Mouse (Mus musculus) liver, embryonic 11.5 days (tissue): ENCODE data around the gene Hspa5. TPM values are rescaled to one million over a fixed set of nuclear protein-coding genes. Genes with fewer than 3 reads are reported as not detected.

Experiments
- ATAC-seq: fragments of 200-750 bp; cut with Nextera tagmentation; replicated peaks from 2 replicates; pipeline ENCODE4 v1.8.0; 2017; ENCODE audit warnings: moderate number of reproducible peaks, mild to moderate bottlenecking, moderate TSS enrichment, moderate library complexity; ENCODE audit not compliant: low FRiP score
- DNase-seq: peaks from one replicate; pipeline ENCODE4 v3.0.0-alpha.2; 2017; ENCODE audit warnings: low spot score
- H3K27ac ChIP-seq: fragments of 300-500 bp; sonication (generic); 2 replicates; pipeline ENCODE4 v1.5.1; 2014; ENCODE audit warnings: mild to moderate bottlenecking, low read depth, low read length, control low read depth
- H3K27me3 ChIP-seq: fragments of 300-500 bp; sonication (generic); replicated peaks from 2 replicates; pipeline ENCODE4 v1.6.1; 2014; ENCODE audit warnings: low read length, mixed read lengths; ENCODE audit not compliant: control insufficient read depth, insufficient read depth
- H3K36me3 ChIP-seq: fragments of 300-500 bp; sonication (generic); 2 replicates; pipeline ENCODE4 v1.6.1; 2014; ENCODE audit warnings: mild to moderate bottlenecking, low read length, moderate library complexity, mixed read lengths; ENCODE audit not compliant: control insufficient read depth, insufficient read depth
- H3K4me1 ChIP-seq: fragments of 300-500 bp; sonication (generic); replicated peaks from 2 replicates; pipeline ENCODE4 v1.6.1; 2014; ENCODE audit warnings: low read length, mixed read lengths; ENCODE audit not compliant: control insufficient read depth, insufficient read depth
- H3K4me2 ChIP-seq: fragments of 300-500 bp; sonication (generic); 2 replicates; pipeline ENCODE4 v1.6.1; 2014; ENCODE audit warnings: mild to moderate bottlenecking, control low read depth, moderate library complexity
- H3K4me3 ChIP-seq: fragments of 300-500 bp; sonication (generic); 2 replicates; pipeline ENCODE4 v1.5.1; 2014; ENCODE audit warnings: low read depth, low read length, control low read depth
- H3K9ac ChIP-seq: fragments of 300-500 bp; sonication (generic); 2 replicates; pipeline ENCODE4 v1.6.1; 2014; ENCODE audit warnings: low read depth, low read length, control low read depth
- H3K9me3 ChIP-seq: fragments of 300-500 bp; sonication (generic); 2 replicates; pipeline ENCODE4 v1.6.1; 2016; ENCODE audit warnings: low read length, inconsistent platforms, mixed read lengths; ENCODE audit not compliant: control insufficient read depth
- WGBS: fragments of 180-500 bp; shearing (Covaris S2); extraction: QIAGEN DNeasy Blood & Tissue Kit; methylation state at CpG from one replicate; pipeline ENCODE4 v1.1.7; 2014; 5-methylcytosine and 5-hydroxymethylcytosine counted together
- polyA plus RNA-seq: library from polyadenylated mRNA; unstranded; fragments of >200 nt; fragmentation: Nextera tagmentation; extraction: Ambion mirVana; gene quantifications from 2 replicates; pipeline ENCODE4 v1.2.1, GENCODE M21; 2014

Hspa5 gene
- polyA plus RNA-seq, 1 experiment from 2014 or later, result 964 TPM

DNA sequence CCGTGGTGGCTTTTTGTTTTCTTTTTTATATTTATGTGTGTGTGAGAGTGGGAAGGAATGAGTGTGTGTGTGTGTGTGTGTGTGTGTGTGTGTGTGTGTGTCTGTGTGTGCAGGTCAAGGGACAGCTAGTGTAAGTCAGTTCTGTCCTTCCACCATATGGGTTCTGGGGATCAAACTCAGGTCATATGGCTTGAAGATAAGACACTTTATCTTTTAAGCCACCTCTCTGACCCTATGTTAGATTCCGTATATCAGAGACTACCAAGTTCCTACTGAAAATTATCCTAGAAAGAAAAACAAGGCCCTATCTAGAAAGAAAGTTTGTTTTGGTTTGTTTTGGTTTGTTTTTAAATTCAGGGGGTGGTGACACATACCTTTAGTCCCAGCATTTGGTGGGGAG lies 9.6 kb upstream of the Hspa5 start:
- Histone ChIP-seq H3K9ac (no peak overlapping the region), H3K36me3 (no peaks in the 10 kb centered on the region), H3K27me3 (no peaks in the 10 kb centered on the region), H3K4me1 (peaks cover 5% of the 10 kb centered on the region; the same call in 1 of the 2 replicates), H3K27ac (no peak overlapping the region), H3K9me3 (no peaks in the 10 kb centered on the region), H3K4me3 (no peak overlapping the region), H3K4me2 (no peak overlapping the region)
- DNase-seq (no peak), ATAC-seq (peak; percentile 75)
- 58% methylated on average over 2 of the region's 2 CpGs for WGBS

DNA sequence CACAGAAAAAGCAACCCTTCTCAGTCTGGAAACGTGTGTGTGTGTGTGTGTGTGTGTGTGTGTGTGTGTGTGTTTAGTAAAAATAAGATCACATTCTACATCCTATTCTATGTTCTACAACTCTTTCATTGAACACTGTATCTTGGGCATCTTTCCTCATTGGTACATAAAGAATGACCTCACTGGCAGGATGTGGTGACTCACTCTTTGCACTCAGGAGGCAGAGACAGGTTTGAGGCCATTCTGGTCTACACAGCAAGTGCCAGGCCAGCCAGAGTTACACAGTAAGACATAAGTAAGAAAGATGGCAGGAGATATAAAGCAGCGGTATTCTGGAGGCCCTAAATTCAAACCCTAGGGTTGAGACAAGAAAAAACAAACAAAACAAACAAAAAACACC lies 8.9 kb upstream of the Hspa5 start:
- H3K27ac ChIP-seq, result no peak overlapping the region
- H3K4me1 ChIP-seq, result peaks cover 5% of the 10 kb centered on the region; the same call in 1 of the 2 replicates
- H3K27me3 ChIP-seq, result no peaks in the 10 kb centered on the region
- no peak overlapping the region for H3K4me2 ChIP-seq
- H3K36me3 ChIP-seq, result no peaks in the 10 kb centered on the region
- no peak for DNase-seq
- no peaks in the 10 kb centered on the region for H3K9me3 ChIP-seq
- H3K9ac ChIP-seq, result no peak overlapping the region
- no peak for ATAC-seq
- no peak overlapping the region for H3K4me3 ChIP-seq
- 54% methylated on average over 2 of the region's 2 CpGs for WGBS

DNA sequence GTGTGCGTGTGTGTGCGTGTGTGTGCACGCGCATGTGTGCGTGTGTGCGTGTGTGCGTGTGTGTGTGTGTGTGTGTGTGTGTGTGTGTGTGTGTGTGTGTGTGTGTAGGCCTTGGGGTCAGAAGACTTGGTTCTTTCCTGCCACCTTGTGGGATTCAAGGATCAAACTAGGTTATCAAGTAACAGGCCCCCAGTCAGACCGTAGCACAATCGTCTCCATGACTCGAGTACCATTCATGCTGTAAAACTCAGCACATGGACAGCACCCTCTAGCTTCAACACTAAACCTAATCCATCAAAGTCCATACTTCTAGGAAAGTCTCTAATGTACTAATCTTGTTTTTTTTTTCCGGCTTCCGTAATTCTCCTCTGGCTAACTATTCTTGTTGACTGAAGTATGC lies 7.0 kb upstream of the Hspa5 start:
- no peak overlapping the region for H3K27ac ChIP-seq
- WGBS, result 66% methylated on average over 12 of the region's 12 CpGs
- H3K27me3 ChIP-seq, result no peaks in the 10 kb centered on the region
- DNase-seq (no peak), ATAC-seq (no peak)
- no peaks in the 10 kb centered on the region for H3K9me3 ChIP-seq
- H3K36me3 ChIP-seq, result no peaks in the 10 kb centered on the region
- peaks cover 5% of the 10 kb centered on the region; the same call in 1 of the 2 replicates for H3K4me1 ChIP-seq
- no peak overlapping the region for H3K9ac ChIP-seq
- no peak overlapping the region for H3K4me2 ChIP-seq
- no peak overlapping the region for H3K4me3 ChIP-seq

DNA sequence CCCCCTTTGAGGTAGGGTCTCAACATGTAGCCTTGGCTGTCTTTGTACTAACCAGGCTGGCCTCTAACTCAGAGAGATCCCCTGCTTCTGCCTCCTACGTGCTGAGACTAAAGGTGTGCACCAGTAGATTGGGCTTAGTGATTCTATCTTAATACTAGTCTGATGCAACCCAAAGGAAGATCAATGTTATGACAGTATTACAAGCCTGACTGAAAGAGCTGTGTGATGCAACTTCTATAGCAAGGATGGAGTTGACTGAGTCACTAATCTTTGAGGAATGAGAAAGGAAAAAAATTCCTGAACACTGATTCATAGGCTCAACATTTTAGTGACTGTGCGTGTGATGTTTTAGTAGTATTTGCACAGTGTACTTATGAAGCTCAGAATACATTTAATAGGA lies 1.7 kb upstream of the Hspa5 start:
- no peak for ATAC-seq
- peaks cover 25% of the 10 kb centered on the region for H3K4me1 ChIP-seq
- no peak for DNase-seq
- no peak overlapping the region for H3K27ac ChIP-seq
- H3K27me3 ChIP-seq, result no peaks in the 10 kb centered on the region
- H3K4me3 ChIP-seq, result peak overlapping the region; percentile 99
- 93% methylated on average over 2 of the region's 2 CpGs for WGBS
- no peak overlapping the region; the same call in 1 of the 2 replicates for H3K9ac ChIP-seq
- peak overlapping the region; percentile 72 for H3K4me2 ChIP-seq
- H3K36me3 ChIP-seq, result peaks cover 18% of the 10 kb centered on the region
- no peaks in the 10 kb centered on the region for H3K9me3 ChIP-seq

DNA sequence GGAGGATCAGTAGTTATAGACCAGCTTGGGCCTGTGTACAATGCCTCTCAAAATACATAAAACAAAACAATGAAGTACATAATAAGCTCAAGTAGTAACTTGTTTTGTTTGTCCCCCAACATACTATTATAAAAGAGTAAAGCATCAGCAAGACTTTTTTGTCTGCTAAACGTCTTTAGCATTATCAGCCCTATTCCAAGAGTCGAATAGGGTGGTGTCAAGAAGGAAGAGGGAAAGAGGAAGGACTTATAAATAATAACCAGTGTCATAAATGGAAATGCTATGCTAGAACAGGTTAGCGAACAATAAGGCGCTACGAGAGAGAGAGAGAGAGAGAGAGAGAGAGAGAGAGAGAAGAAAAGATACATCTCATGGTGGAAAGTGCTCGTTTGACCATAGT lies 819 bp upstream of the Hspa5 start:
- H3K4me2 ChIP-seq, result peak overlapping the region; percentile 72
- H3K9ac ChIP-seq, result peak overlapping the region; percentile 95
- ATAC-seq (no peak), DNase-seq (no peak)
- peak overlapping the region; percentile 84 for H3K27ac ChIP-seq
- WGBS, result 5% methylated on average over 6 of the region's 6 CpGs
- H3K4me3 ChIP-seq, result peak overlapping the region; percentile 99
- H3K27me3 ChIP-seq, result no peaks in the 10 kb centered on the region
- peaks cover 32% of the 10 kb centered on the region for H3K4me1 ChIP-seq
- peaks cover 26% of the 10 kb centered on the region for H3K36me3 ChIP-seq
- H3K9me3 ChIP-seq, result no peaks in the 10 kb centered on the region

DNA sequence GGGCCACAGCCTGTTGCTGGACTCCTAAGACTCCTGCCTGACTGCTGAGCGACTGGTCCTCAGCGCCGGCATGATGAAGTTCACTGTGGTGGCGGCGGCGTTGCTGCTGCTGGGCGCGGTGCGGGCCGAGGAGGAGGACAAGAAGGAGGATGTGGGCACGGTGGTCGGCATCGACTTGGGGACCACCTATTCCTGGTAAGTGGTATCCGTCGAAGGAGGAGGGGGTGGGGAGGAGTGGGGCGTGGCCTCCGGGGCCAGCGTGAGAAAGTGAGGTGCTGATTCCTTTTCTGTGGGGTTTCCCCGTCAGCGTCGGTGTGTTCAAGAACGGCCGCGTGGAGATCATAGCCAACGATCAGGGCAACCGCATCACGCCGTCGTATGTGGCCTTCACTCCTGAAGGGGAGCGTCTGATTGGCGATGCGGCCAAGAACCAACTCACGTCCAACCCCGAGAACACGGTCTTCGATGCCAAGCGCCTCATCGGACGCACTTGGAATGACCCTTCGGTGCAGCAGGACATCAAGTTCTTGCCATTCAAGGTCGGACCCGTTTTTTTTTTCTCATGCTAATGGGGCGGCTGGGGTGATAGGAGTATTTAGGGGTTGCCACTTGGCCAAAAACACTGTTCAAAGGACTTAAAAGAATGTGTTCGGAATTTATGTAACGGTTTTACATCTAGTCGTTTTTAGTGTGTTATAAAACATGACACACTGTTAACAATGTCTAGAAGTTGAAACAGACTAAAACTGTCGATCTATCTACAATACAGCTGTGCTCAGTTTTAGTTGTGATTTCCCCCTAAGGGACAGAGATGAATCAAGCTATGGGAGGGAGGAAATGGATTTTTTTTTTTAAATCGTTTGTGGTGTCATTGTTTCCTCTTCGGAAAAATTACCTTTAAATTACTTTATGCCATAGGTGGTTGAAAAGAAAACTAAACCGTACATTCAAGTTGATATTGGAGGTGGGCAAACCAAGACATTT lies 774 bp downstream of the Hspa5 start:
- peak; percentile 13 for ATAC-seq
- peaks cover 42% of the 10 kb centered on the region for H3K4me1 ChIP-seq
- H3K36me3 ChIP-seq, result peaks cover 39% of the 10 kb centered on the region
- peak overlapping the region; percentile 90 for H3K4me2 ChIP-seq
- H3K9me3 ChIP-seq, result no peaks in the 10 kb centered on the region
- no peaks in the 10 kb centered on the region for H3K27me3 ChIP-seq
- DNase-seq, result no peak
- H3K27ac ChIP-seq, result peak overlapping the region; percentile 89
- 3% methylated on average over 50 of the region's 50 CpGs for WGBS
- peak overlapping the region; percentile 99 for H3K9ac ChIP-seq
- H3K4me3 ChIP-seq, result peak overlapping the region; percentile 99

DNA sequence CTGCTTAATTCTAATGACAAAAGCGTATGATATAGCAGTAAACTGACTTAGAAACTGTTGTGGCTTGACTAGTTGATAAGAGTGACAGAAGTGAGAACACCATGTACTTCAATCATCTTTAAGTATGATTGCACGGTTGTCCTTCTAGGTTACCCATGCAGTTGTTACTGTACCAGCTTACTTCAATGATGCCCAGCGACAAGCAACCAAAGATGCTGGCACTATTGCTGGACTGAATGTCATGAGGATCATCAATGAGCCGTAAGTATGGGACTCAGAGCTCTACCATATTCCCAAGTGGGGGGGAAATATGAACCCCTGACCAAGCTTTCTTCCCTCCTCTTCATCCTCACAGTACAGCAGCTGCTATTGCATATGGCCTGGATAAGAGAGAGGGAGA lies 1.9 kb downstream of the Hspa5 start:
- Histone ChIP-seq H3K9me3 (no peaks in the 10 kb centered on the region), H3K36me3 (peaks cover 45% of the 10 kb centered on the region), H3K27me3 (no peaks in the 10 kb centered on the region), H3K4me2 (peak overlapping the region; percentile 90), H3K4me1 (peaks cover 42% of the 10 kb centered on the region), H3K4me3 (peak overlapping the region; percentile 99), H3K9ac (peak overlapping the region; percentile 23), H3K27ac (no peak overlapping the region)
- no peak for ATAC-seq
- 85% methylated on average over 4 of the region's 4 CpGs for WGBS
- DNase-seq, result no peak

DNA sequence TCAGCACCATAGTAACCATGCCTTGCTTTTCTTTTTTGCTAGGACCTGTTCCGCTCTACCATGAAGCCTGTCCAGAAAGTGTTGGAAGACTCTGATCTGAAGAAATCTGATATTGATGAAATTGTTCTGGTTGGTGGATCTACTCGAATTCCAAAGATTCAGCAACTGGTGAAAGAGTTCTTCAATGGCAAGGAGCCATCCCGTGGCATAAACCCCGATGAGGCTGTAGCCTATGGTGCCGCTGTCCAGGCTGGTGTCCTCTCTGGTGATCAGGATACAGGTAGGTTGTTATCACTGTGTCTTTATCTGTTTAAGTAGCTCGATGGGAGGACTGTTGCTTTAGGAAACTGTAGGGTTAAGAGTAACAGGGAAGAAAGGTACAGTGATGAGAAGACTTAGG lies 2.7 kb downstream of the Hspa5 start:
- H3K27me3 ChIP-seq, result no peaks in the 10 kb centered on the region
- DNase-seq (no peak), ATAC-seq (no peak)
- H3K9me3 ChIP-seq, result no peaks in the 10 kb centered on the region
- H3K9ac ChIP-seq, result no peak overlapping the region
- H3K36me3 ChIP-seq, result peaks cover 45% of the 10 kb centered on the region
- 84% methylated on average over 6 of the region's 6 CpGs for WGBS
- H3K4me1 ChIP-seq, result peaks cover 42% of the 10 kb centered on the region
- H3K27ac ChIP-seq, result no peak overlapping the region
- H3K4me2 ChIP-seq, result peak overlapping the region; percentile 90
- peak overlapping the region; percentile 99 for H3K4me3 ChIP-seq
